14 mouse cellular contexts compared by ENCODE assay signal in the genomic region with DNA sequence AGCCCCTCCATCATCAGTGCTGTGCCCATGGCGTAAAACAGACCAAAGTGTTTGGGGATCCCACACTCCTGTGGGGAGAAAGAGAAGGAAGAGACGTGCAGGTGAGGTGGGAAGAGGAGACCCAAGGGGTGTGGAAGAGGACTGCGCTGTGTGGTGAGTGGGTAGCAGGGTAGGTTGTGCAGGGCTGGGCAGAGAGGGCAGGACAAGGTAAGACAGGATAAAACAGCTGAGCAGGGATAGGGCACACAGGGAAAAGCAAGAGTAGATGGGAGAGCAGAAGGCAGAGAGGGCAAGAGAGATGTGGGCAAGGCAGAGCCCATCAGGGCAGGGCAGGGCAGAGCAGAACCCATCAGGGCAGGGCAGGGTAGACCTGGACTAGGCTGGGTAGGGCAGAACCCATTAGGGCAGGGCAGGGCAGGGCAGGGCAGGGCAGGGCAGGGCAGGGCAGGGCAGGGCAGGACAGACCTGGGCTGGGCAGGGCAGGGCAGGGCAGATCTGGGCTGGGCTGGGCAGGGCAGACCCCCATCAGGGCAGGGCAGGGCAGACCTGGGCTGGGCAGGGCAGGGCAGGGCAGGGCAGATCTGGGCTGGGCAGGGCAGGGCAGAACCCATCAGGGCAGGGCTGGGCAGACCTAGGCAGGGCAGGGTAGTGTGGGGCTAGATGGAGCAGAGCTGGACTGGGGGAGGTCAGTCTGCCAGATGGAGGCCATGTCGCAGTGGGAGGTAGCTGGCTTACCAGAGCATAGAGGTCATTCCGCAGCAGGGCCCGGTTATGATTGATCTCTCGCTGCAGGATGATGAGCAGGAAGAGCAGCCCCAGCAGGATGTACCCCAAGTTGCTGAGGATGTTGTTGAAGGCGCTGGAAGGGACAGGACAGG. TPM values are rescaled to one million over a fixed set of nuclear protein-coding genes. Genes with fewer than 3 reads are reported as not detected.
DNase-seq lines count a peak whose midpoint lies in the region; ATAC-seq and TF ChIP-seq lines count a peak whose summit lies in the region.
"Had no signal": no experiment of that assay in that cellular context is flagged by ENCODE, and none has a peak within 500 bp of the region (broad histone marks: within the 10 kb centered on the region; RNA-seq: fewer than 3 reads in every experiment).

No protein-coding gene starts in this region.

- no peaks in the 10 kb centered on the region for H3K9me3 ChIP-seq in lung, embryonic 16.5 days (ENCODE audit: control insufficient read depth, low read length)
- H3K9me3 ChIP-seq in embryonic facial prominence, embryonic 15.5 days (replicated peaks), result no peaks in the 10 kb centered on the region
- H3K9me3 ChIP-seq in liver, postnatal 0 days (ENCODE audit: low read length), result no peaks in the 10 kb centered on the region
- H3K9me3 ChIP-seq: forebrain, embryonic 10.5 days; heart, embryonic 13.5 days; limb, embryonic 10.5 days had no signal

- no peak overlapping the region for H3K4me3 ChIP-seq in lung, embryonic 16.5 days (ENCODE audit: low read length)
- no peak overlapping the region for H3K4me3 ChIP-seq in lung, adult 2 months (replicated peaks; ENCODE audit: extremely low read depth, low read depth, low read length)
- no peak overlapping the region for H3K4me3 ChIP-seq in embryonic facial prominence, embryonic 15.5 days (replicated peaks)
- H3K4me3 ChIP-seq in liver, postnatal 0 days (ENCODE audit: low read depth, low read length), result no peak overlapping the region
- H3K4me3 ChIP-seq: forebrain, embryonic 10.5 days; heart, embryonic 13.5 days; layer of hippocampus, adult 2 months; limb, embryonic 10.5 days had no signal

- no peak for TF ChIP-seq POLR2A in lung, adult 2 months (IDR thresholded peaks at IDR 0.05; ENCODE audit: borderline replicate concordance, extremely low read depth, low read depth, low read length)

- peak; percentile 79 for DNase-seq in cerebellum, adult 11-12 months
- DNase-seq in cerebellum, postnatal 4 days (ENCODE audit: low spot score in 2 of 2), result no peak
- no peak for DNase-seq in lung, adult 2 months
- peak; percentile 44 for DNase-seq in liver, postnatal 0 days
- DNase-seq in right cerebral cortex, postnatal 4 days, result no peak
- DNase-seq in layer of hippocampus, adult 9-11 months, result no peak
- DNase-seq: adrenal gland, postnatal 36 days; lung, postnatal 36 days had no signal

- 88% methylated on average over 8 of the region's 8 CpGs for WGBS in lung, embryonic 16.5 days
- WGBS in lung, adult 2 months, result 83% methylated on average over 8 of the region's 8 CpGs
- WGBS in embryonic facial prominence, embryonic 15.5 days, result 95% methylated on average over 8 of the region's 8 CpGs
- whole genome bisulfite sequencing in liver, postnatal 0 days (ENCODE audit: insufficient replicate concordance), result 91% methylated on average over 8 of the region's 8 CpGs

- TF ChIP-seq EP300 in liver, postnatal 0 days (IDR thresholded peaks at IDR 0.05; ENCODE audit: low read depth), result no peak

- no peaks in the 10 kb centered on the region for H3K4me1 ChIP-seq in lung, embryonic 16.5 days (replicated peaks; ENCODE audit: control insufficient read depth, insufficient read depth, low read length)
- H3K4me1 ChIP-seq in lung, adult 2 months (ENCODE audit: control insufficient read depth, insufficient read depth, low read length), result no peaks in the 10 kb centered on the region
- no peaks in the 10 kb centered on the region for H3K4me1 ChIP-seq in embryonic facial prominence, embryonic 15.5 days
- H3K4me1 ChIP-seq in liver, postnatal 0 days (ENCODE audit: insufficient read depth), result peaks cover 16% of the 10 kb centered on the region
- H3K4me1 ChIP-seq: heart, embryonic 13.5 days had no signal

- H3K27me3 ChIP-seq in lung, embryonic 16.5 days (ENCODE audit: control insufficient read depth, insufficient read depth, low read depth, low read length), result no peaks in the 10 kb centered on the region
- no peaks in the 10 kb centered on the region for H3K27me3 ChIP-seq in embryonic facial prominence, embryonic 15.5 days
- H3K27me3 ChIP-seq in liver, postnatal 0 days (ENCODE audit: insufficient read depth, low read length), result no peaks in the 10 kb centered on the region
- H3K27me3 ChIP-seq: heart, embryonic 13.5 days had no signal

- H3K36me3 ChIP-seq in lung, embryonic 16.5 days (ENCODE audit: control insufficient read depth, insufficient read depth, low read length), result peaks cover 37% of the 10 kb centered on the region
- peaks cover 92% of the 10 kb centered on the region for H3K36me3 ChIP-seq in embryonic facial prominence, embryonic 15.5 days
- H3K36me3 ChIP-seq in liver, postnatal 0 days (replicated peaks; ENCODE audit: insufficient read depth, low read length), result peaks cover 75% of the 10 kb centered on the region

- H3K4me2 ChIP-seq in lung, embryonic 16.5 days (ENCODE audit: low read depth, low read length), result no peak overlapping the region
- no peak overlapping the region for H3K4me2 ChIP-seq in embryonic facial prominence, embryonic 15.5 days (replicated peaks)
- no peak overlapping the region for H3K4me2 ChIP-seq in liver, postnatal 0 days (ENCODE audit: low read depth, low read length)
- H3K4me2 ChIP-seq: heart, embryonic 13.5 days had no signal

- no peak for TF ChIP-seq CTCF in lung, adult 2 months (IDR thresholded peaks at IDR 0.05; ENCODE audit: insufficient read depth, low read length)
- no peak for TF ChIP-seq CTCF in liver, postnatal 0 days (IDR thresholded peaks at IDR 0.05; ENCODE audit: low read depth)

- ATAC-seq in lung, embryonic 16.5 days (ENCODE audit: low read depth), result 0 out of 2 replicates have a peak, but pooled peaks have one; percentile 15
- 0 out of 2 replicates have a peak, but pooled peaks have one; percentile 26 for ATAC-seq in embryonic facial prominence, embryonic 15.5 days (ENCODE audit: insufficient number of reproducible peaks, low FRiP score, low TSS enrichment, low read depth)
- peak; percentile 82 for ATAC-seq in liver, postnatal 0 days

- no peak overlapping the region for H3K9ac ChIP-seq in lung, embryonic 16.5 days (ENCODE audit: low read length)
- H3K9ac ChIP-seq in embryonic facial prominence, embryonic 15.5 days, result no peak overlapping the region
- no peak overlapping the region for H3K9ac ChIP-seq in liver, postnatal 0 days (replicated peaks)
- H3K9ac ChIP-seq: heart, embryonic 13.5 days had no signal

- H3K27ac ChIP-seq in lung, embryonic 16.5 days (ENCODE audit: low read length), result no peak overlapping the region
- H3K27ac ChIP-seq in embryonic facial prominence, embryonic 15.5 days (replicated peaks), result no peak overlapping the region
- peak overlapping the region; percentile 48; the same call in 1 of the 2 replicates for H3K27ac ChIP-seq in liver, postnatal 0 days (ENCODE audit: low read depth)
- H3K27ac ChIP-seq: forebrain, embryonic 10.5 days; heart, embryonic 13.5 days; layer of hippocampus, adult 2 months; limb, embryonic 10.5 days had no signal

RNA-seq across cellular contexts. Expression of a gene that starts 8.0 kb away (rescaled TPM):
- 138 and 141 TPM in 2 replicates for polyA plus RNA-seq in lung, embryonic 16.5 days (2015; fragmentation: Nextera tagmentation; extraction: Ambion mirVana)
- polyA plus RNA-seq in lung, adult 2 months (2012; rRNA removed), result 226 and 279 TPM in 2 replicates
- 35.3 and 46.1 TPM in 2 replicates for polyA plus RNA-seq in embryonic facial prominence, embryonic 15.5 days (2015; fragmentation: Nextera tagmentation; extraction: Ambion mirVana)
- polyA plus RNA-seq in liver, postnatal 0 days (2015; fragmentation: Nextera tagmentation; extraction: Ambion mirVana), result 3.6 and 5.2 TPM in 2 replicates

RNA-seq across cellular contexts. Expression of a gene that starts 11.2 kb away (rescaled TPM):
- polyA plus RNA-seq in lung, embryonic 16.5 days (2015; fragmentation: Nextera tagmentation; extraction: Ambion mirVana), result 33.6 and 35.9 TPM in 2 replicates
- polyA plus RNA-seq in lung, adult 2 months (2012; rRNA removed), result 357 and 550 TPM in 2 replicates
- polyA plus RNA-seq in embryonic facial prominence, embryonic 15.5 days (2015; fragmentation: Nextera tagmentation; extraction: Ambion mirVana), result 62.1 and 62.3 TPM in 2 replicates
- polyA plus RNA-seq in liver, postnatal 0 days (2015; fragmentation: Nextera tagmentation; extraction: Ambion mirVana), result 23.5 and 23.6 TPM in 2 replicates

RNA-seq across cellular contexts. Expression of a gene that starts 37.2 kb away (rescaled TPM):
- 50.4 and 51.3 TPM in 2 replicates for polyA plus RNA-seq in lung, embryonic 16.5 days (2015; fragmentation: Nextera tagmentation; extraction: Ambion mirVana)
- 12.3 and 16.3 TPM in 2 replicates for polyA plus RNA-seq in lung, adult 2 months (2012; rRNA removed)
- polyA plus RNA-seq in embryonic facial prominence, embryonic 15.5 days (2015; fragmentation: Nextera tagmentation; extraction: Ambion mirVana), result 49.4 and 52.1 TPM in 2 replicates
- polyA plus RNA-seq in liver, postnatal 0 days (2015; fragmentation: Nextera tagmentation; extraction: Ambion mirVana), result 13.0 and 15.9 TPM in 2 replicates

RNA-seq across cellular contexts. Expression of a gene that starts 37.6 kb away (rescaled TPM):
- polyA plus RNA-seq in lung, embryonic 16.5 days (2015; fragmentation: Nextera tagmentation; extraction: Ambion mirVana), result 23.0 and 26.6 TPM in 2 replicates
- polyA plus RNA-seq in lung, adult 2 months (2012; rRNA removed), result 29.0 and 33.4 TPM in 2 replicates
- 22.9 and 24.6 TPM in 2 replicates for polyA plus RNA-seq in embryonic facial prominence, embryonic 15.5 days (2015; fragmentation: Nextera tagmentation; extraction: Ambion mirVana)
- polyA plus RNA-seq in liver, postnatal 0 days (2015; fragmentation: Nextera tagmentation; extraction: Ambion mirVana), result 5.8 and 6.8 TPM in 2 replicates

Comparison
In these comparisons a context has a peak if more than half of its experiments do, and no peak if none do; other contexts are left out.
1. DNase-seq: peak in cerebellum, adult 11-12 months (single experiment) and liver, postnatal 0 days (single experiment); none in cerebellum, postnatal 4 days (0 of 2), lung, adult 2 months (single experiment), right cerebral cortex, postnatal 4 days (single experiment) and layer of hippocampus, adult 9-11 months (single experiment).
2. ATAC-seq: peak in every context shown above with its lines; median percentile 82 in liver, postnatal 0 days; 26 in embryonic facial prominence, embryonic 15.5 days; 15 in lung, embryonic 16.5 days.